Mouse (Mus musculus) heart, adult 2 months (tissue): ENCODE results near the gene Atp2a3. TPM values are rescaled to one million over a fixed set of nuclear protein-coding genes. Genes with fewer than 3 reads are reported as not detected.

Experiments
- DNase-seq, 2 experiments: peaks; one replicate each; pipeline ENCODE4 v3.0.0; 2021
- H3K27ac ChIP-seq: fragments of 200-600 bp; 2 replicates; pipeline ENCODE4 v1.8.1; 2022
- H3K27me3 ChIP-seq: fragments of 200-500 bp; 2 replicates; pipeline ENCODE4 v1.6.1; 2012; ENCODE audit warnings: mild to moderate bottlenecking, low read length, inconsistent platforms, mixed read lengths; ENCODE audit not compliant: control insufficient read depth, insufficient read depth
- H3K36me3 ChIP-seq: fragments of 200-500 bp; 2 replicates; pipeline ENCODE4 v1.6.1; 2012; ENCODE audit warnings: low read length, inconsistent platforms; ENCODE audit not compliant: control insufficient read depth, insufficient read depth
- H3K4me1 ChIP-seq: fragments of 200-500 bp; 2 replicates; pipeline ENCODE4 v1.6.1; 2011; ENCODE audit warnings: low read length; ENCODE audit not compliant: control insufficient read depth, insufficient read depth
- H3K4me3 ChIP-seq: fragments of 200-600 bp; 2 replicates; pipeline ENCODE4 v1.8.1; 2022
- H3K79me2 ChIP-seq: fragments of 200-500 bp; replicated peaks from 2 replicates; pipeline ENCODE4 v1.6.1; 2012; ENCODE audit warnings: mild to moderate bottlenecking, inconsistent platforms, low read length, moderate library complexity, mixed read lengths; ENCODE audit not compliant: control insufficient read depth, insufficient read depth
- H3K9ac ChIP-seq: fragments of 200-500 bp; 2 replicates; pipeline ENCODE4 v1.6.1; 2012; ENCODE audit warnings: low read depth, mild to moderate bottlenecking, control low read depth, inconsistent platforms, low read length, mixed read lengths
- CTCF ChIP-seq: fragments of 200-600 bp; IDR thresholded peaks from 2 replicates; pipeline ENCODE4 v1.8.1; 2022; ENCODE audit warnings: antibody characterized with exemption, mild to moderate bottlenecking, moderate library complexity
- EP300 ChIP-seq: fragments of 200-500 bp; IDR thresholded peaks from 2 replicates; pipeline ENCODE4 v1.6.1; 2011; ENCODE audit warnings: low read depth, low read length, control low read depth; ENCODE audit not compliant: insufficient read depth
- POLR2A ChIP-seq: fragments of 200-500 bp; IDR thresholded peaks from 2 replicates; pipeline ENCODE4 v1.6.1; 2011; ENCODE audit warnings: mild to moderate bottlenecking, low read depth, low read length, control low read depth; ENCODE audit not compliant: insufficient read depth
- WGBS: fragments of 180-500 bp; shearing (Covaris S2); methylation state at CpG from one replicate; pipeline ENCODE4 v1.1.7; 2018; 5-methylcytosine and 5-hydroxymethylcytosine counted together
- intact Hi-C: fragments of 180-260 bp; cut with DNase I; formaldehyde crosslinking; loops from one replicate; pipeline ENCODE4 v1.15.1; 2025
- polyA plus RNA-seq: library from polyadenylated mRNA; depleted of rRNA; stranded (reverse); fragments of >200 nt; gene quantifications from 2 replicates; pipeline ENCODE4 v1.2.3, GENCODE M21; 2012
- total RNA-seq, 2 experiments: library from RNA; stranded (reverse); gene quantifications; 2 replicates each; pipeline ENCODE4 v1.2.3; 2021

The Atp2a3 gene
- total and polyA plus RNA-seq, 3 experiments: 10.9 to 17.3 (median 14.5) TPM

GRCm38 (mm10) chr11:72946560-72947119 is 14.3 kb upstream of the Atp2a3 start:
- peak overlapping the region; percentile 75 for H3K27ac ChIP-seq
- 35% methylated on average over 6 of the region's 6 CpGs for WGBS
- H3K4me1 ChIP-seq: peaks cover 29% of the 10 kb centered on the region
- intact Hi-C loops: no loop called here
- TF ChIP-seq CTCF (no peak), POLR2A (0 out of 2 replicates have a peak, but pooled peaks have one; percentile 39), EP300 (0 out of 2 replicates have a peak, but pooled peaks have one; percentile 46)
- H3K4me3 ChIP-seq: no peak overlapping the region
- peak in 1 of 2 experiments; percentile 53 for DNase-seq
- no peaks in the 10 kb centered on the region for H3K79me2 ChIP-seq
- no peak overlapping the region for H3K9ac ChIP-seq
- peaks cover 4% of the 10 kb centered on the region; the same call in 1 of the 2 replicates for H3K36me3 ChIP-seq
- no peaks in the 10 kb centered on the region for H3K27me3 ChIP-seq

- DNase-seq: no peak
- peaks cover 38% of the 10 kb centered on the region for H3K4me1 ChIP-seq
- H3K4me3 ChIP-seq: no peak overlapping the region
- 89% methylated on average over 11 of the region's 11 CpGs for WGBS
- no peaks in the 10 kb centered on the region for H3K27me3 ChIP-seq
- H3K79me2 ChIP-seq: no peaks in the 10 kb centered on the region
- intact Hi-C loops: no loop called here
- no peak for TF ChIP-seq POLR2A
- no peak for TF ChIP-seq CTCF
- no peak for TF ChIP-seq EP300
- H3K9ac ChIP-seq: no peak overlapping the region
- no peak overlapping the region for H3K27ac ChIP-seq
- peaks cover 4% of the 10 kb centered on the region; the same call in 1 of the 2 replicates for H3K36me3 ChIP-seq
These were observed 13.1 kb upstream of the Atp2a3 start for GRCm38 (mm10) chr11:72947840-72948239.

- Histone ChIP-seq H3K4me1 (peaks cover 40% of the 10 kb centered on the region), H3K27ac (no peak overlapping the region), H3K36me3 (peaks cover 4% of the 10 kb centered on the region; the same call in 1 of the 2 replicates), H3K27me3 (no peaks in the 10 kb centered on the region), H3K79me2 (no peaks in the 10 kb centered on the region), H3K4me3 (no peak overlapping the region), H3K9ac (no peak overlapping the region)
- DNase-seq: no peak
- intact Hi-C loops: no loop called here
- WGBS: 86% methylated on average over 7 of the region's 7 CpGs
- no peak for TF ChIP-seq EP300
- no peak for TF ChIP-seq POLR2A
- TF ChIP-seq CTCF: no peak
These were observed 12.7 kb upstream of the Atp2a3 start for GRCm38 (mm10) chr11:72948254-72948653.

GRCm38 (mm10) chr11:72951137-72952000 is 9.6 kb upstream of the Atp2a3 start:
- peak overlapping the region; percentile 82 for H3K27ac ChIP-seq
- H3K4me1 ChIP-seq: peaks cover 48% of the 10 kb centered on the region
- no peaks in the 10 kb centered on the region for H3K79me2 ChIP-seq

GRCm38 (mm10) chr11:72952226-72952625 is 8.7 kb upstream of the Atp2a3 start:
- Histone ChIP-seq H3K27me3 (no peaks in the 10 kb centered on the region), H3K79me2 (no peaks in the 10 kb centered on the region), H3K4me1 (peaks cover 42% of the 10 kb centered on the region), H3K36me3 (peaks cover 4% of the 10 kb centered on the region), H3K4me3 (no peak overlapping the region), H3K27ac (peak overlapping the region; percentile 82), H3K9ac (no peak overlapping the region)
- WGBS: 33% methylated on average over 3 of the region's 3 CpGs
- intact Hi-C loops: no loop called here
- TF ChIP-seq CTCF: no peak
- TF ChIP-seq POLR2A: no peak
- TF ChIP-seq EP300: peak; percentile 66; the same call in 1 of the 2 replicates
- DNase-seq: peak; percentile 59 to 74

More at GRCm38 (mm10) chr11:72951137-72952000, 9.6 kb upstream of the Atp2a3 start:
- TF ChIP-seq CTCF (no peak), POLR2A (no peak), EP300 (no peak)
- H3K4me3 ChIP-seq: no peak overlapping the region
- 0 out of 2 replicates have a peak overlapping the region, but pooled peaks have one; percentile 10 for H3K9ac ChIP-seq
- H3K36me3 ChIP-seq: peaks cover 4% of the 10 kb centered on the region
- 45% methylated on average over 22 of the region's 22 CpGs for WGBS
- DNase-seq: peak in 1 of 2 experiments; percentile 34
- no peaks in the 10 kb centered on the region for H3K27me3 ChIP-seq
- intact Hi-C loops: no loop called here

GRCm38 (mm10) chr11:72952697-72953096 is 8.3 kb upstream of the Atp2a3 start:
- intact Hi-C loops: no loop called here
- peaks cover 4% of the 10 kb centered on the region for H3K36me3 ChIP-seq
- H3K27ac ChIP-seq: peak overlapping the region; percentile 82
- TF ChIP-seq POLR2A (no peak), CTCF (peak; percentile 14; the same call in 1 of the 2 replicates)
- peaks cover 41% of the 10 kb centered on the region for H3K4me1 ChIP-seq
- no peak overlapping the region for H3K4me3 ChIP-seq
- no peak for DNase-seq
- no peaks in the 10 kb centered on the region for H3K79me2 ChIP-seq
- WGBS: 54% methylated on average over 6 of the region's 6 CpGs
- no peak overlapping the region for H3K9ac ChIP-seq
- no peaks in the 10 kb centered on the region for H3K27me3 ChIP-seq
